Mouse (Mus musculus) adrenal gland, postnatal 0 days (tissue): ENCODE data around the gene Prr15l. TPM values are rescaled to one million over a fixed set of nuclear protein-coding genes. Genes with fewer than 3 reads are reported as not detected.

Experiments used
- polyA plus RNA-seq: library from polyadenylated mRNA; unstranded; fragments of >200 nt; fragmentation: Nextera tagmentation; extraction: Ambion mirVana; gene quantifications from 2 replicates; pipeline ENCODE4 v1.2.1, GENCODE M21; 2015

The Prr15l gene
- 1.4 and 1.9 TPM in 2 replicates for polyA plus RNA-seq

GRCm38 (mm10) chr11:96928088-96928487, at the start of gene Prr15l:
Prr15l (plus strand) TSS chr11:96928104.

DNA sequence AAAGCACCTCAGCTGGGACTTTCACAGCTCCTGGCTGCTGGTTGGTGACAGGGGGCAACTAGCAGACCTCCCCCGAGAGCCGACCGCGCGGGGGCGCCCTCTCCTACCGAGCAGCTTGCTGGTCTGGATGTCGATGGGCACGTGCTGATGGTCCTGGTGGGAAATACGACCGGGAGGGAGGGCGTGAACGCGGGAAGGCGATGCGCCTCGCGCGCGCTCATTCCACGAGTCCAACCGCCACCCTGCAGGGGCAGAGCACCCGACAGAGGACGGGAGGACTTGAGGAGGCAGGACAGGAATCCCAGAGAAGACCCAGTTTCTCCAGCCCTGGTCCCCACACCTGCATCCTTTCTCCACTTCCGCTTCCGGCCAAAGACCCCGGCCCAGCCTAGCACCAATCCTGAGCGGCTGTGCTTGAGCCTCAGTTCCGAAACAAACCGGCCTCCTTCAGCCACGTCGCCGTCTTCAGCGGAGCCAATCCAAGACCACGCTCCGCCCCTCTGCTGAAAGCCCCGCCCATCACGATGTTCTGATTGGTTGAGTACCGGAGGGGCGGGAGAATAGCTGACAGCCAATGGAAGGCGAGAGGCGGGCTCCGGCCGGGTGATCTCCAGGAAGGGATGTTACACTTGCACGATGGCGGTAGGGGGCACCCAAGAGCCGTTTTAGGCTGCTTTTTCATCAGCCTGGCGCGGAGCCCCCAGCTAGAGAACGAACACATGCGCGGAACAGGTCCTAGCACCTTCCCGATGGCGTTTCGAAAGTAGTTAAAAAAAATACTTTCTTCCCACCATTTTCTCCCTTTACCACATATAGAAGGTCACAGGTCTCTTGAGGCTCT, 11.6 kb upstream of the Prr15l start, which contains the start of gene Cdk5rap3:
Gene Cdk5rap3 (minus strand): TSS at position 453 of the 841 bp plus-strand sequence.

GRCm38 (mm10) chr11:96943746-96944304, 15.9 kb downstream of the Prr15l start, which contains the start of gene Pnpo:
Pnpo (minus strand) TSS chr11:96943986.

DNA sequence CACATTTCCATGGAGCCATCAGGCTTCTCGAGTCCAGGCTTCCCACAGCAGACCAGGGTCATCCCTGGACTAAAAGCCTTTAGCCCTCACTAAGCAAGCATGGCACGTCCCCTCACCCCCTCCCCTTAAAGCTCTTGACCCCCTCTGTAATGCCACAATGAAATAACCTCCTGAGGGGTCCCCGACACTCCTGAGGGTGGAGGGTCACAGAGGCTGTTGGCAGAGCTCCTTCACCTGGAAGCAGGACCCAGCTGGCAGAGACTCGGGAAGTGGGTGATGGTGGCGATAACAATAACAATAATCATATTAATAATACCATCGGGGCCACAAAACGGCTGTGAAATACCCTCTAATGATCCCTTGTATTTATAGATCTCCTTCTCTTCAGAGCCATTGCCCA, 55.0 kb downstream of the Prr15l start, which contains the start of gene Sp2:
Gene Sp2 (minus strand): TSS at position 101 of the 400 bp plus-strand sequence.

Other genes starting within 250 kb of the Prr15l start
- gene Snx11, start 150.5 kb upstream of the Prr15l start, polyA plus RNA-seq: 10.9 and 12.8 TPM in 2 replicates
- 44.7 and 58.2 TPM in 2 replicates for gene Cbx1, start 139.0 kb upstream of the Prr15l start, polyA plus RNA-seq
- 55.8 and 96.5 TPM in 2 replicates for gene Nfe2l1, start 98.1 kb upstream of the Prr15l start, polyA plus RNA-seq
- 116 and 179 TPM in 2 replicates for gene Copz2, start 78.2 kb upstream of the Prr15l start, polyA plus RNA-seq
- gene Cdk5rap3, start 11.6 kb upstream of the Prr15l start, polyA plus RNA-seq: 67.4 and 76.8 TPM in 2 replicates
- 26.1 and 40.0 TPM in 2 replicates for gene Pnpo, start 15.9 kb downstream of the Prr15l start, polyA plus RNA-seq
- gene Sp2, start 54.9 kb downstream of the Prr15l start, polyA plus RNA-seq: 13.0 and 14.4 TPM in 2 replicates
- gene Sp6, start 85.3 kb downstream of the Prr15l start, polyA plus RNA-seq: not detected in 2 replicates
- gene Scrn2, start 101.8 kb downstream of the Prr15l start, polyA plus RNA-seq: 19.7 and 38.7 TPM in 2 replicates
- 1.7 TPM in 2 replicates for gene Lrrc46, start 113.3 kb downstream of the Prr15l start, polyA plus RNA-seq
- gene Mrpl10, start 113.5 kb downstream of the Prr15l start, polyA plus RNA-seq: 60.0 and 107 TPM in 2 replicates
- gene Osbpl7, start 122.5 kb downstream of the Prr15l start, polyA plus RNA-seq: 5.1 and 9.9 TPM in 2 replicates
- gene Tbx21, start 187.2 kb downstream of the Prr15l start, polyA plus RNA-seq: 0.28 and 0.50 TPM in 2 replicates
- 4.4 and 5.1 TPM in 2 replicates for gene Tbkbp1, start 223.4 kb downstream of the Prr15l start, polyA plus RNA-seq